Mouse (Mus musculus) small intestine, adult 2 months (tissue): ENCODE data around the gene Triobp.

Experiments
- CTCF ChIP-seq: fragments of 200-500 bp; IDR thresholded peaks from 2 replicates; pipeline ENCODE4 v1.5.1; 2012; ENCODE audit warnings: low read depth, mild to moderate bottlenecking, control low read depth, inconsistent platforms, low read length, moderate library complexity, mixed read lengths; ENCODE audit not compliant: insufficient replicate concordance, insufficient read length; ENCODE audit errors: extremely low read depth
- POLR2A ChIP-seq: fragments of 200-500 bp; IDR thresholded peaks from 2 replicates; pipeline ENCODE4 v1.6.1; 2012; ENCODE audit warnings: low read depth, mild to moderate bottlenecking, control low read depth, inconsistent platforms, low read length, moderate library complexity

DNA sequence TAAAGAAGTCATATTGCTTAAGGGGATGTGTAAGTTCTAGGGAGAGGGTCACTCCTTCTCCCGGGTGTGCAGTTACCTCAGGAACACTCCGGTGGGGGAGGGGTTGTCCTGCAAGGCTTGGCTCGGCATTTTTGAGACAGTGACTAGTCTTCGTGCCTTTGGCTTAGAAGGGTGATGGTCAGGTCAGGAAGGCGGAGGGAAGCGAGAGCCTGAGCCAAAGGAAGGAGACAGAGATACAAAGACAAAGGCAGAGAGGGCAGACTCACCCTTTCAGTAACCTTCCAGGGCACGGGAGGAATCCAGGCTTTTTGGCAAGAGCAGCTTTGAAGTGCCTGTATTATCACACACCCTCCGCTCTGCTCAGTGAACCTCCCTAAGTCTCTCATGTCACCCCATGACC, 22.4 kb upstream of the Triobp start:
- TF ChIP-seq CTCF (no peak), POLR2A (no peak)
